Mouse (Mus musculus): ENCODE measurements around the gene Pgm3. TPM values are rescaled to one million over a fixed set of nuclear protein-coding genes. Genes with fewer than 3 reads are reported as not detected.

Pgm3 gene
- polyA plus RNA-seq, 1 experiment: 3.5 TPM

DNA sequence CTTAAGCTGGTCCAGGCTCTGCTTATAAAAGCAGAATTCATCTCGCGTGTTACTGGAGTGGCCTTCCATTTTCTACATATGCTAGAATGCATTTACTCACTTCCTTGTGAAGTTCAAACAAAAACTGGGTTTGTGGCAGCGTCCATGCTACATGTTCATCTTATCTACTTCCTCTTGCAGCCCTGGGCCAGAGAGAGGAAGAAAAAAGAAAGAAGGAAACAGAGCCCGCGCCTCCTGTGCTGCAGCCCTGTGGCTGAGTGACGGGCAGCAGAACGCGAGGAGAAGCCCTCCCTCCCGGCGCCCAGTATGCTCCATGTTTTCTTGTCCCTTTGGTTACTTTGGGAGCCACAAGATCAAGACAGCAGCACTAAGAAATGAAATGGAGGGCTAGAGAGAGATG is 8.0 kb upstream of the Pgm3 start:
- TF ChIP-seq POLR2A (IDR thresholded peaks at IDR 0.05; ENCODE audit: control insufficient read depth, extremely low read depth, insufficient read depth, low read length, poor library complexity) (no peak), CTCF (IDR thresholded peaks at IDR 0.05; ENCODE audit: borderline replicate concordance, control insufficient read depth, extremely low read depth, insufficient read depth, low read length, poor library complexity) (no peak)
- Histone ChIP-seq H3K27ac (ENCODE audit: control insufficient read depth, insufficient read depth, low read length) (no peak overlapping the region), H3K27me3 (ENCODE audit: control insufficient read depth, insufficient read depth, low read length) (no peaks in the 10 kb centered on the region), H3K4me1 (replicated peaks; ENCODE audit: control insufficient read depth, insufficient read depth, low read length) (peaks cover 5% of the 10 kb centered on the region), H3K36me3 (ENCODE audit: control insufficient read depth, insufficient read depth, low read length) (no peaks in the 10 kb centered on the region), H3K4me3 (ENCODE audit: control insufficient read depth, insufficient read depth, low read length) (no peak overlapping the region)
- DNase-seq: peak; percentile 11
- WGBS: 6% methylated on average over 10 of the region's 10 CpGs

GRCm38 (mm10) chr9:86575178-86575577 is 3.5 kb upstream of the Pgm3 start:
- DNase-seq: no peak
- no peaks in the 10 kb centered on the region for H3K27me3 ChIP-seq (ENCODE audit: control insufficient read depth, insufficient read depth, low read length)
- no peak overlapping the region for H3K4me3 ChIP-seq (ENCODE audit: control insufficient read depth, insufficient read depth, low read length)
- H3K36me3 ChIP-seq (ENCODE audit: control insufficient read depth, insufficient read depth, low read length): no peaks in the 10 kb centered on the region
- peaks cover 15% of the 10 kb centered on the region for H3K4me1 ChIP-seq (replicated peaks; ENCODE audit: control insufficient read depth, insufficient read depth, low read length)
- H3K27ac ChIP-seq (ENCODE audit: control insufficient read depth, insufficient read depth, low read length): no peak overlapping the region
- TF ChIP-seq CTCF (IDR thresholded peaks at IDR 0.05; ENCODE audit: borderline replicate concordance, control insufficient read depth, extremely low read depth, insufficient read depth, low read length, poor library complexity): no peak
- TF ChIP-seq POLR2A (IDR thresholded peaks at IDR 0.05; ENCODE audit: control insufficient read depth, extremely low read depth, insufficient read depth, low read length, poor library complexity): no peak
- WGBS: 98% methylated on average over 6 of the region's 6 CpGs

GRCm38 (mm10) chr9:86573616-86574303 is 2.1 kb upstream of the Pgm3 start:
- DNase-seq: no peak
- H3K27ac ChIP-seq (ENCODE audit: control insufficient read depth, insufficient read depth, low read length): no peak overlapping the region
- H3K27me3 ChIP-seq (ENCODE audit: control insufficient read depth, insufficient read depth, low read length): no peaks in the 10 kb centered on the region
- H3K36me3 ChIP-seq (ENCODE audit: control insufficient read depth, insufficient read depth, low read length): no peaks in the 10 kb centered on the region
- no peak overlapping the region for H3K4me3 ChIP-seq (ENCODE audit: control insufficient read depth, insufficient read depth, low read length)
- peaks cover 10% of the 10 kb centered on the region for H3K4me1 ChIP-seq (replicated peaks; ENCODE audit: control insufficient read depth, insufficient read depth, low read length)
- no peak for TF ChIP-seq CTCF (IDR thresholded peaks at IDR 0.05; ENCODE audit: borderline replicate concordance, control insufficient read depth, extremely low read depth, insufficient read depth, low read length, poor library complexity)
- no peak for TF ChIP-seq POLR2A (IDR thresholded peaks at IDR 0.05; ENCODE audit: control insufficient read depth, extremely low read depth, insufficient read depth, low read length, poor library complexity)
- 73% methylated on average over 20 of the region's 20 CpGs for WGBS

DNA sequence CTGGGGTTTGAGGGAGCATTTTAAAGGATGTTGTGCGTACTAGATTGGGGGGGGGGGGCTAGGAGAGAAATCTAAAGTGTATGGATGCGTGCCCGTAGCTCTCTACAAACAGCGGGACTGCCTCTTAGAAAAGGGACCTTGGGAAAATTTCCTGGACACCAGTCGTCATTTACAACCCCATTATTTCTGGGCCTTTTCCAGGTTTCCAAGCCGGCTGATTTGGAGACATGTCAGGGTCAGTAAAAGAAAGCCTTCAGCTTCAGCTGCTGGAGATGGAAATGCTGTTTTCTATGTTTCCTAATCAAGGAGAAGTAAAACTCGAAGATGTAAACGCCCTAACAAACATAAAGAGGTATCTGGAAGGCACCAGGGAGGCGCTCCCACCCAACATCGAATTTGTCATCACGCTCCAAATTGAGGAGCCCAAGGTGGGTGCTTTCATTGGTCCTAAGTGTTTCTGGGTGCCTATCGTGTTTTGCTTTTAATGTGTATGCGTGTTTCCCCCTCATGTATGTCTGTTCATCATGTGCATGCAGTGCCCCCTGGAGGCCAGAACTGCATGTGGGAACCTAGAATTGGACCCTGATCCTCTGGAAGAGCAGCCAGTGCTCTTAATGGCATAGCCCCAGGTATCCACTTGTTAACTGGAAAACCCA is 1.1 kb upstream of the Pgm3 start:
- Histone ChIP-seq H3K4me3 (ENCODE audit: control insufficient read depth, insufficient read depth, low read length) (peak overlapping the region; percentile 84), H3K27me3 (ENCODE audit: control insufficient read depth, insufficient read depth, low read length) (no peaks in the 10 kb centered on the region), H3K36me3 (ENCODE audit: control insufficient read depth, insufficient read depth, low read length) (no peaks in the 10 kb centered on the region), H3K4me1 (replicated peaks; ENCODE audit: control insufficient read depth, insufficient read depth, low read length) (peaks cover 10% of the 10 kb centered on the region), H3K27ac (ENCODE audit: control insufficient read depth, insufficient read depth, low read length) (no peak overlapping the region)
- peak; percentile 90 for DNase-seq
- TF ChIP-seq POLR2A (IDR thresholded peaks at IDR 0.05; ENCODE audit: control insufficient read depth, extremely low read depth, insufficient read depth, low read length, poor library complexity) (no peak), CTCF (IDR thresholded peaks at IDR 0.05; ENCODE audit: borderline replicate concordance, control insufficient read depth, extremely low read depth, insufficient read depth, low read length, poor library complexity) (no peak)
- 3% methylated on average over 13 of the region's 13 CpGs for WGBS

DNA sequence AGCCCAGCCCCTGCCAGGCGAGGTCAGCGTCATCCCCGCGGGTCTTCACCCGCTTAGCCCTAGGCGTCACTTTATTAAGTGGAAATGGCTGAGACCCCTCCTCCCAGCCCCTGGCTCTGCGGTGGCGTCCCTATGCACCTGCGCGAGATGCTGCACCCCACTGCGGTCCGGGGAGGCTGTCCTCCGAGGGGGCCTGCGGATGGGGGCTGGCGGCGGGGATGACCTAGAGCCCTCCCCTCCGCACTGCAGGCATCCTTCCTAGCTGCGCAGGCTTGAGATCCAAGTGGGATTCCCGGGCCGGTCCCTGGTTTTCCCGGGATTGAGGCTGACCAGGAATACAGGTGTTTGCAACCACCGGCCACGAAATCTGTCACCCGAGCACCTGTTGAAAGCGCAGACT is 554 bp upstream of the Pgm3 start:
- Histone ChIP-seq H3K36me3 (ENCODE audit: control insufficient read depth, insufficient read depth, low read length) (no peaks in the 10 kb centered on the region), H3K4me3 (ENCODE audit: control insufficient read depth, insufficient read depth, low read length) (peak overlapping the region; percentile 84), H3K27ac (ENCODE audit: control insufficient read depth, insufficient read depth, low read length) (no peak overlapping the region), H3K27me3 (ENCODE audit: control insufficient read depth, insufficient read depth, low read length) (no peaks in the 10 kb centered on the region), H3K4me1 (replicated peaks; ENCODE audit: control insufficient read depth, insufficient read depth, low read length) (peaks cover 10% of the 10 kb centered on the region)
- TF ChIP-seq CTCF (IDR thresholded peaks at IDR 0.05; ENCODE audit: borderline replicate concordance, control insufficient read depth, extremely low read depth, insufficient read depth, low read length, poor library complexity) (no peak), POLR2A (IDR thresholded peaks at IDR 0.05; ENCODE audit: control insufficient read depth, extremely low read depth, insufficient read depth, low read length, poor library complexity) (no peak)
- WGBS: 2% methylated on average over 25 of the region's 25 CpGs
- DNase-seq: no peak

- H3K36me3 ChIP-seq (ENCODE audit: control insufficient read depth, insufficient read depth, low read length): no peaks in the 10 kb centered on the region
- no peak overlapping the region for H3K27ac ChIP-seq (ENCODE audit: control insufficient read depth, insufficient read depth, low read length)
- TF ChIP-seq CTCF (IDR thresholded peaks at IDR 0.05; ENCODE audit: borderline replicate concordance, control insufficient read depth, extremely low read depth, insufficient read depth, low read length, poor library complexity): no peak
- no peak for TF ChIP-seq POLR2A (IDR thresholded peaks at IDR 0.05; ENCODE audit: control insufficient read depth, extremely low read depth, insufficient read depth, low read length, poor library complexity)
- no peak for DNase-seq
- 36% methylated on average over 8 of the region's 8 CpGs for WGBS
- H3K4me1 ChIP-seq (replicated peaks; ENCODE audit: control insufficient read depth, insufficient read depth, low read length): peaks cover 10% of the 10 kb centered on the region
- H3K4me3 ChIP-seq (ENCODE audit: control insufficient read depth, insufficient read depth, low read length): no peak overlapping the region
- H3K27me3 ChIP-seq (ENCODE audit: control insufficient read depth, insufficient read depth, low read length): no peaks in the 10 kb centered on the region
These were observed 696 bp downstream of the Pgm3 start for GRCm38 (mm10) chr9:86570946-86571345.

Data from thymus, adult 2 months (tissue).